Mouse (Mus musculus): ENCODE measurements around the gene Izumo2. TPM values are rescaled to one million over a fixed set of nuclear protein-coding genes. Genes with fewer than 3 reads are reported as not detected.

Gene Izumo2
- polyA plus RNA-seq, 1 experiment from 2014 or later = not detected

GRCm38 (mm10) chr7:44675171-44675570, 33.4 kb upstream of the Izumo2 start:
- Histone ChIP-seq H3K27ac (no peak overlapping the region), H3K9ac (no peak overlapping the region), H3K27me3 (replicated peaks) (peaks cover 16% of the 10 kb centered on the region; the same call in 1 of the 2 replicates), H3K4me1 (0 out of 2 replicates have a peak, but pooled peaks cover 9% of the 10 kb centered on the region), H3K4me2 (replicated peaks) (no peak overlapping the region), H3K4me3 (no peak overlapping the region), H3K36me3 (no peaks in the 10 kb centered on the region), H3K9me3 (peaks cover 4% of the 10 kb centered on the region; the same call in 1 of the 2 replicates)
- WGBS = 59% methylated on average over 6 of the region's 6 CpGs
- ATAC-seq (ENCODE audit: low FRiP score, low read depth) = no peak

DNA sequence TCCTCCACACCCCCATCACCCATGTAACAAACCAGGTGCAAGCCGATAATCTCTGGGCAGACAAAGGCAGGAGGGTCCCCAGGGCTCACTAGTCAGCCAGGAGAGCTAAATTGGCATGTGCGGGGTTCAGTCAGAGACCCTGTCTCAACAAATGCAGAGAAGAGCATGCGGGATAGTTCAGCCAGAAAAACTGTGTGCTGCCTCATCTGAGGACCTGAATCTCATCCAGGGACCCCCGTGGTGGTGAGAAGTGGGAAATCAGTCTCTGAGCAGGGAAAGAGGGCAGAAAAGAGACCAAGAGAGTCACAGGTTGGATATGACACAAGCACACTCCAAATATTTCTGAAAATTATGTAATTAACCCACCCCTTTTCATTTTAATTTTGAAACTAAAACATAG, 32.4 kb upstream of the Izumo2 start:
- Histone ChIP-seq H3K27me3 (replicated peaks) (peaks cover 9% of the 10 kb centered on the region; the same call in 1 of the 2 replicates), H3K4me3 (no peak overlapping the region), H3K9ac (no peak overlapping the region), H3K36me3 (no peaks in the 10 kb centered on the region), H3K4me1 (0 out of 2 replicates have a peak, but pooled peaks cover 2% of the 10 kb centered on the region), H3K4me2 (replicated peaks) (no peak overlapping the region), H3K9me3 (peaks cover 8% of the 10 kb centered on the region; the same call in 1 of the 2 replicates), H3K27ac (no peak overlapping the region)
- ATAC-seq (ENCODE audit: low FRiP score, low read depth) = no peak
- WGBS = 56% methylated on average over 4 of the region's 4 CpGs

- peaks cover 8% of the 10 kb centered on the region; the same call in 1 of the 2 replicates for H3K9me3 ChIP-seq
- no peak overlapping the region for H3K4me3 ChIP-seq
- H3K4me2 ChIP-seq (replicated peaks) = no peak overlapping the region
- no peak for ATAC-seq (ENCODE audit: low FRiP score, low read depth)
- H3K27ac ChIP-seq = no peak overlapping the region
- H3K9ac ChIP-seq = no peak overlapping the region
- no peaks in the 10 kb centered on the region for H3K4me1 ChIP-seq
- H3K36me3 ChIP-seq = no peaks in the 10 kb centered on the region
- H3K27me3 ChIP-seq (replicated peaks) = peaks cover 9% of the 10 kb centered on the region; the same call in 1 of the 2 replicates
- 75% methylated on average over 2 of the region's 2 CpGs for WGBS
Observed at GRCm38 (mm10) chr7:44676611-44677010, 31.9 kb upstream of the Izumo2 start.

GRCm38 (mm10) chr7:44683656-44684055, 24.9 kb upstream of the Izumo2 start:
- WGBS = 72% methylated on average over 8 of the region's 8 CpGs
- Histone ChIP-seq H3K4me1 (no peaks in the 10 kb centered on the region), H3K27me3 (replicated peaks) (no peaks in the 10 kb centered on the region), H3K4me2 (replicated peaks) (no peak overlapping the region), H3K36me3 (no peaks in the 10 kb centered on the region), H3K9ac (no peak overlapping the region), H3K9me3 (0 out of 2 replicates have a peak, but pooled peaks cover 4% of the 10 kb centered on the region), H3K4me3 (no peak overlapping the region), H3K27ac (no peak overlapping the region)
- ATAC-seq (ENCODE audit: low FRiP score, low read depth) = no peak

DNA sequence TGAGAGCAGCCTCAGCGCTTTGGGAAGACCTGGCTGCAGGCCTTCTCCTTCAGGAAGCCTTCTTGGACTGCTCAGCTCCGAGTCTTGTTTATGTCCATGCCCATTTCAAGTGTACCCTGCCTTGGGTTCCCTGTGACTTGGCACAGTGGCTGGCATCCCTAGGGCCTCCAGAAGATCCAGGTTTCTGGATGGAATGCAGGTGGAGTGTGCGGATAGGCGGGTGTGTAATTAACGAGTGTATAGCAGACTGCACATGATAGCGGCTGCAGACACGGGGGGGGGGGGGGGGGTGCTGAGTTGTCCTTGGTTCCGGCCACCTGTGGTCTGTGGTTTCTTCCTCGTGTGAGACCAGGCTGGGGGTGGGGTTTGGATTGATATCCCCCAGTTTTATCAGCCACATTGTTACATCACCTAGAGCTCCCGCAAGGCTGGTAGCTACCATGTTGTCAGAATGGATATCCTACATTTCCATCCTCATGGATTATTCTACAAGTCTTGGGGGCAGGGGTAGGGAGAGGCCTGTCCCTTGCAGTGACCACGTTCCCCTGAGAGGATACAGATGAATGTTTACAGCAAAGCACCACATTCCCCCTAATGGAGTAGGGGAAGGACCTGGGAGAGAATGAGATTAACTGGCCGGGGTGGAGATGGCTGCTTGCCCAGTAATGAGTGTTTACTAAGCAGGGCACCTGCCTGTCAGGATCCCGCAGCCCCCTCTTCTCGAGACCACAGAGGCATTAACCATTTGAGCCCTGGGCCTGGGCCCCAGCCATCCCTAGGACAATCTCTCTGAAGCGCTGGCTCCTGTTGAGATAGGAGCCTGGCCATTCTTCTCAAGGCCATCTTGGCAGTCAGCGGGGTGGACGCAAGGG, 22.8 kb upstream of the Izumo2 start:
- Histone ChIP-seq H3K27ac (no peak overlapping the region), H3K27me3 (replicated peaks) (no peaks in the 10 kb centered on the region), H3K9ac (no peak overlapping the region), H3K4me2 (replicated peaks) (no peak overlapping the region), H3K36me3 (no peaks in the 10 kb centered on the region), H3K4me3 (no peak overlapping the region), H3K4me1 (no peaks in the 10 kb centered on the region), H3K9me3 (0 out of 2 replicates have a peak, but pooled peaks cover 2% of the 10 kb centered on the region)
- 73% methylated on average over 17 of the region's 17 CpGs for WGBS
- no peak for ATAC-seq (ENCODE audit: low FRiP score, low read depth)

- ATAC-seq (ENCODE audit: low FRiP score, low read depth) = no peak
- no peaks in the 10 kb centered on the region for H3K4me1 ChIP-seq
- no peaks in the 10 kb centered on the region for H3K27me3 ChIP-seq (replicated peaks)
- no peaks in the 10 kb centered on the region for H3K9me3 ChIP-seq
- H3K27ac ChIP-seq = no peak overlapping the region
- H3K36me3 ChIP-seq = no peaks in the 10 kb centered on the region
- WGBS = 73% methylated on average over 3 of the region's 3 CpGs
- no peak overlapping the region for H3K4me2 ChIP-seq (replicated peaks)
- H3K9ac ChIP-seq = no peak overlapping the region
- no peak overlapping the region for H3K4me3 ChIP-seq
Observed at GRCm38 (mm10) chr7:44688890-44689289, 19.7 kb upstream of the Izumo2 start.

DNA sequence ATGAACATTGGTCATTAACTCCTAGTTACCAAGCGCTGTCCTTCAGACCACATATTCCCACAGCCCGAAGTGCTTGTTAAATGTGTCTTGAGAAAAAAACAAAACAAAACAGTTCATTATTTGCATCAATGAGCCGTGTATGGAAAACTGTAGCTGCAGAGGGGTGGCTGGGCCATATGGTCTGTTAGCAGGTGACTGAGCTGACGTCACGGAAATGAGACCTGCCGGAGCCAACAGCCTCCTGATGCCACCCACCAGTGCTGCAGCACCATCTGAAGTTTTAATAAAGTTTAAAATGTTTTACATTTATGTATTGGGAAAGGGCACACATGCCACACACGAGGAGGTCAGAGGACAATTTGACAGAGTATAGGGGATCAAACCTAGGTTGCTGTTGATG, 19.2 kb upstream of the Izumo2 start:
- Histone ChIP-seq H3K27me3 (replicated peaks) (no peaks in the 10 kb centered on the region), H3K9me3 (no peaks in the 10 kb centered on the region), H3K36me3 (no peaks in the 10 kb centered on the region), H3K4me3 (no peak overlapping the region), H3K4me1 (no peaks in the 10 kb centered on the region), H3K9ac (no peak overlapping the region), H3K4me2 (replicated peaks) (no peak overlapping the region), H3K27ac (no peak overlapping the region)
- no peak for ATAC-seq (ENCODE audit: low FRiP score, low read depth)
- WGBS = 90% methylated on average over 7 of the region's 7 CpGs

DNA sequence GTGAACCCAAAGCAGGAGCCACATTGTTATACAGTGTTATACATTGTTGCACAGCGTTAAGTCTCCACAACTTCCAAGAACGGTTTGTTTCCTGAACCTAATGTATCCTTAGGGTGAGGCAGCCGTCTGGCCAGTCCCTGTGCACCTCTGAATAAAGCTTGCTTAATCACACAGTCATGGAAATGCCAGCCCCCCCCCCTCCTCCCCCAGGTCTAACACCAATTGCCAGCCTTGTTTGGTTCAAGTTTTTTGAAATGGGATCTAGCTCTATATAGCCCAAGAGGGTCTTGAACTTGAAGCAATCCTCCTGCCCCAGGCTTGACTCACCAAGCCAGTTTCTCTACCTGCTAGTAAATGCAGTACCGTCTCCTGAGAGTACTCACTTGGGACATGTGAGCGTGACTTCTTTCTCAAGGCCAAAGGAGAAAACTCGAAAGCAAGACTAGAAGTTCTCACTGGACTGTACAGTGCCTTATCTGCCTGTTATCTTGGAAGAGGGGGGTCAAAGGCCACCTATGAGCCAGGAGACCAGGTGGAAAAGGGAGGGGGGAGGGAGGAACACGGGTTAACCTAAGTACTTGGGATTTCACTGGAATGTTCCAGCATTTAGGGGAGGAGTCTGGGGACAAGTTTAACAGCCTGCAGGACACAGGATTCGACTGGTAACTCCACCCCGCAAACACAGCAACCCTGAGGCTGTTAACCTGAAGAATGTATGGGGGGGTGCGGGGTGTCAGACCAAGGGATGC, 14.9 kb upstream of the Izumo2 start:
- H3K27ac ChIP-seq = no peak overlapping the region
- WGBS = 77% methylated on average over 10 of the region's 10 CpGs

DNA sequence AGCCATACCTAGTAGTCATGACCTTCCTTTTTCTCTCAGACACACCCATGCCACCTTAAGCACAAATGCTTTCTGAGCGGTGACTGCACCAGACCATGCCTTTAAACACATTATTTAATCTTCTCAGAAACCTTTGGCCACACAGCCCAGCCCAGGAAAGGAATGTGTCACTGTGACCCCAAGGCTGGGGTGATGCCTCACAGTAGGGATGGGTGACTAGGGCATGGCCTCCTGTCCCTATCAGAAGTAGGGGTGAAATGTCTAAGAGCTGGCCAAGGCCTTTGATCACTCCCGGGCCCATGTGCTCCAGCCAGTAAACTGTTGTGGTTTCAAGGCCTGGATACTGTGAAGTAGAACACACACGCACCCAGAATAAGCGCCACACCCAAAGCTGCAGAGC, 13.3 kb upstream of the Izumo2 start:
- Histone ChIP-seq H3K4me3 (no peak overlapping the region), H3K9ac (no peak overlapping the region), H3K27ac (no peak overlapping the region), H3K36me3 (no peaks in the 10 kb centered on the region), H3K9me3 (no peaks in the 10 kb centered on the region), H3K4me2 (replicated peaks) (no peak overlapping the region), H3K4me1 (0 out of 2 replicates have a peak, but pooled peaks cover 6% of the 10 kb centered on the region), H3K27me3 (replicated peaks) (no peaks in the 10 kb centered on the region)
- ATAC-seq (ENCODE audit: low FRiP score, low read depth) = no peak
- 90% methylated on average over 4 of the region's 4 CpGs for WGBS

More for the DNA sequence above, 14.9 kb upstream of the Izumo2 start:
- Histone ChIP-seq H3K9me3 (no peaks in the 10 kb centered on the region), H3K4me3 (no peak overlapping the region), H3K27me3 (replicated peaks) (no peaks in the 10 kb centered on the region), H3K36me3 (no peaks in the 10 kb centered on the region), H3K4me1 (0 out of 2 replicates have a peak, but pooled peaks cover 6% of the 10 kb centered on the region), H3K9ac (no peak overlapping the region), H3K4me2 (replicated peaks) (no peak overlapping the region)
- ATAC-seq (ENCODE audit: low FRiP score, low read depth) = no peak

GRCm38 (mm10) chr7:44697191-44697710, 11.3 kb upstream of the Izumo2 start:
- no peak for ATAC-seq (ENCODE audit: low FRiP score, low read depth)
- Histone ChIP-seq H3K4me2 (replicated peaks) (no peak overlapping the region), H3K4me3 (no peak overlapping the region), H3K36me3 (no peaks in the 10 kb centered on the region), H3K9ac (no peak overlapping the region), H3K4me1 (0 out of 2 replicates have a peak, but pooled peaks cover 6% of the 10 kb centered on the region), H3K9me3 (no peaks in the 10 kb centered on the region), H3K27me3 (replicated peaks) (no peaks in the 10 kb centered on the region), H3K27ac (no peak overlapping the region)
- WGBS = 19% methylated on average over 20 of the region's 20 CpGs

- 0 out of 2 replicates have a peak, but pooled peaks cover 6% of the 10 kb centered on the region for H3K4me1 ChIP-seq
- ATAC-seq (ENCODE audit: low FRiP score, low read depth) = no peak
Observed at GRCm38 (mm10) chr7:44697980-44698379, 10.6 kb upstream of the Izumo2 start.

GRCm38 (mm10) chr7:44701921-44702320, 6.6 kb upstream of the Izumo2 start:
- no peaks in the 10 kb centered on the region for H3K36me3 ChIP-seq
- H3K4me2 ChIP-seq (replicated peaks) = no peak overlapping the region
- H3K4me3 ChIP-seq = no peak overlapping the region
- H3K9ac ChIP-seq = no peak overlapping the region
- H3K9me3 ChIP-seq = no peaks in the 10 kb centered on the region
- ATAC-seq (ENCODE audit: low FRiP score, low read depth) = peak; percentile 53; the same call in 1 of the 2 replicates
- no peak overlapping the region for H3K27ac ChIP-seq
- H3K4me1 ChIP-seq = 0 out of 2 replicates have a peak, but pooled peaks cover 6% of the 10 kb centered on the region
- 11% methylated on average over 6 of the region's 6 CpGs for WGBS
- H3K27me3 ChIP-seq (replicated peaks) = no peaks in the 10 kb centered on the region

More at GRCm38 (mm10) chr7:44697980-44698379, 10.6 kb upstream of the Izumo2 start:
- Histone ChIP-seq H3K36me3 (no peaks in the 10 kb centered on the region), H3K27ac (no peak overlapping the region), H3K9ac (no peak overlapping the region), H3K4me2 (replicated peaks) (no peak overlapping the region), H3K9me3 (no peaks in the 10 kb centered on the region), H3K27me3 (replicated peaks) (no peaks in the 10 kb centered on the region), H3K4me3 (no peak overlapping the region)
- 61% methylated on average over 7 of the region's 7 CpGs for WGBS

Measured in neural tube, embryonic 12.5 days (tissue).